Mouse (Mus musculus) central nervous system, embryonic 18 days (tissue): ENCODE measurements around the gene Izumo4. TPM values are rescaled to one million over a fixed set of nuclear protein-coding genes. Genes with fewer than 3 reads are reported as not detected.

ENCODE experiments used
- polyA plus RNA-seq: library from polyadenylated mRNA; depleted of rRNA; stranded (reverse); fragments of >200 nt; gene quantifications from 2 replicates; pipeline ENCODE4 v1.2.3, GENCODE M21; 2012; rRNA removed

Gene Izumo4
- polyA plus RNA-seq = 82.4 and 83.5 TPM in 2 replicates

DNA sequence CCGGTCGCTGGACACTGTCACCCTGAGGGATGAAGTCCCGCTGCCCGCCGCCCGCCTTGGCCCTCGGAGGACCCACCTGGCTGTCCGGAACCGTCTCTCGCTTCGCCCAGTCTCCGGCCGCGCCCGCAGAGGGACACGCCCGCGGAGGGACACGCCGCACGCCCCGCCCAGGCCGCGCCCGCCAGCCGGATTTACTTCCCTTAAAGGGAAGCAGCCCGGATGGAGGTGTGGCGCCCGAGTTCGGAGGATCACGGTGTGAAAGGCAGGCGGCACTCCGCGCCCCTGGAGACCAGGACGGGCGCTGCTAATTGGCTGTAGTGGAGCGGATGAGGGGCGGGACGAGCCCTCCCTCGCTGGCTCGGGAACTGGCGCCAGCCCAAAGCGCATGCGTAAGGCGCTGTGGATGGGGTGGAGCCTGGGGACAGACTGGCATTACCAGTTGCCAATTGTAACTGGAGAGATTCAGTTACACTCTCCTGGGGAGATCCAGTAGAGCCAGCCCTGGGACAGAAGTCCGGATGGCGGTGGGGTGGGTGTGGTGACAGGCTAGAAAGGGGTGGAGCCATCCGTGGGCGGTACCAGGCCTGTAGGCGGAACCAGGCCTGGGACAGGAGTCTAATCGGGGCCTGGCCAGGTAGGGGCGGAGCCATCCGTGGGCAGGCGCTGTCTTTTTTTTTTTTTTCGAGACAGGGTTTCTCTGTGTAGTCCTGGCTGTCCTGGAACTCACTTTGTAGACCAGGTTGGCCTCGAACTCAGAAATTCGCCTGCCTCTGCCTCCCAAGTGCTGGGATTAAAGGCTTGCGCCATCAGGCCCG is at the start of gene Izumo4, which contains the start of gene Mob3a:
Gene Izumo4 (plus strand): TSS at position 464 of the 815 bp plus-strand sequence.
Gene Mob3a (minus strand): TSS at position 257 of the 815 bp plus-strand sequence.

DNA sequence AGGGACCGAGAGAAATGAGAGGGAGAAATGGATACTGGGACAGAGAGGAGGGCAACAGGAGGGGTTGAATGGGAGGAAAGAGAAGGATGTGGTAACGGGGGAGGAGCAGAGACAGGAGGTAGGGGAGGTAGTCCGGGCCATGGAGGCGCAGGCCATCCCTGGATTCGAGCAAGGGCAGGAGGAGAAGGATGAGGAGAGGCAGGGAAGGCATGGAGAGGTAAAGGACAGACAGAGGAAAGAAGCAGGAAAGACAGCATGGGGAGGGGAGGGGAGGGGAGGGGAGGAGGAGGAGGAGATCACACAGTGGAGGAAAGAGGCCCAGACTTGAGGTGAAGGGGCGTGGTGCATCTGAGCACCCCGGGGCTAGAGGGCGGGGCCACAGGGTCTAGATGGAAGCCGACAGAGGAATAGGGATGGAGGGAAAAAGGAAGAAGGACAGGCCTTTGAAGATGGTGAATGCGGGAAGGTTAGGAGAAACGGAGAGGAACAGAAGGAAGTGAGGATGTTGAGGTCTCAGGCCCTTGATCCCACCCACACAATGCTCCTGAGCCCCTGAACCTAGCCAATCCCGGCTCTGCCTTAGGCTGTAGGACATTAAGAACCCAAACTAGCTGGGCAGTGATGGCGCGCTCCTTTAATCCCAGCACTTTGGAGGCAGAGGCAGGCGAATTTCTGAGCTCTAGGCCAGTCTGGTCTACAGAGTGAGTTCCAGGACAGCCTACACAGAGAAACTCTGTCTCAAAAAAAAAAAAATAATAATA is 44.9 kb upstream of the Izumo4 start, which contains the start of gene Btbd2:
Gene Btbd2 (minus strand): TSS at position 209 of the 761 bp plus-strand sequence.

DNA sequence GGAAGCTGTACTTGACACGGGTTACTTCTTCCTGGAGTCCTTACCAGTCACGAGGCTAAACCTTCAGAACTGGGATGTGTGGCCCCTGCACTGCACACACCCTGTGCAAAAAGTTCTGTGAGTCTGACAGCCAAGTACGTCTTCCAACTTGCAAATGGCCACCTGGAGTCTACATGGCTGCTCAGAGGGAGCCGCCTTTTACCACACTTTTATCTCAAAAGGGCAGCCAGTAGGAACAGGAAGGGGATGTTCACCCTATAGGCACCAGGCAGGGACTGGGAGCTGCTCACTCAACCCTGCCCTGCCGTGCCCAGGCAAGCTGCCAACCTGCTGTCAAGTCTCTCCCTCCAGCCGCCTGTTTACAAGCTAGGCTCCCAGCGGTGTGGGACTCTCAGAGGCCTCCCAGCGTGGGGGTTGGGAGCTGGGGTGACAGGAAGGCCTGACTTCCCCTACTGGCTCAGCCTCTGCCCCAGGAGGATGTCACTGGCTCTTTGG is 24.0 kb upstream of the Izumo4 start, which contains the start of gene Mknk2:
Gene Mknk2 (minus strand): TSS at position 171 of the 495 bp plus-strand sequence.

DNA sequence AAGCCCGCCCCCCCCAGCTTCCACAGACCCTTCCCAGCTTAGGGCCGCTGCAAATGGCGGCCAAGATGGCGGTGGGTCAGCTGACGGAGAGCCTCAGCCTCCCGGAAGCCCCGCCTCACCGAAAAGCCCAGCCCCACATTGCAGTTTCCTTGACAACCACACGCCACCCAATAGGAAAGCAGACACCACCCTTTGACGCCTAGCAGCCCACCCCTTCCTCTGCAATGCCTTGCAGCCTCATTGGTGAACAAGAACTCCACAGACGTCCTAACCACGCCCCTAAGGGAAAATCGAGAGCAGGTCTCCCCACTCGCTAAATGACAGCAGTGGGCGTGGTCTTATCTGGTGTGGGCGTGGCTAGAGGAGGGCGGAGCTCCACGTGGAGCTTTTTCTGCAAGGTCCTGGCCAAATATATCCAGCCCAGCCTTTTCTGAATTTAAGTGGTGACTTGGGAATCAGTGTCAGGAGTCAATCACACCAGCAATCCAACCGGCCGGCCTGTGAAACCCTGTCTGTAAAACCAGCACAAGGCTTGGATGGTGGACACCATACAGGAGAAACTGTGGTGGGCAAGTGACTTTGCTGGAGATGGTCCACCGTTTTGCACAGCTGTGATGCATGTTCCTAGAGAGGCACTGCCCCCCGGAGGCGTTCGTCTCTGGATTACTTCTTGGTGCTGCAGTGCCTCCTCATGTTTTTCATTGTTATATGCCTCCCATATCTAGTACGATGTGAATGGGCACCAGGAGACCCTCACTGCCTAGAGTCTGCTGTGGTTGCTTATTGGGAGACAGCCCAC is 40.4 kb downstream of the Izumo4 start, which contains the start of gene Ap3d1:
Gene Ap3d1 (minus strand): TSS at position 85 of the 799 bp plus-strand sequence.

DNA sequence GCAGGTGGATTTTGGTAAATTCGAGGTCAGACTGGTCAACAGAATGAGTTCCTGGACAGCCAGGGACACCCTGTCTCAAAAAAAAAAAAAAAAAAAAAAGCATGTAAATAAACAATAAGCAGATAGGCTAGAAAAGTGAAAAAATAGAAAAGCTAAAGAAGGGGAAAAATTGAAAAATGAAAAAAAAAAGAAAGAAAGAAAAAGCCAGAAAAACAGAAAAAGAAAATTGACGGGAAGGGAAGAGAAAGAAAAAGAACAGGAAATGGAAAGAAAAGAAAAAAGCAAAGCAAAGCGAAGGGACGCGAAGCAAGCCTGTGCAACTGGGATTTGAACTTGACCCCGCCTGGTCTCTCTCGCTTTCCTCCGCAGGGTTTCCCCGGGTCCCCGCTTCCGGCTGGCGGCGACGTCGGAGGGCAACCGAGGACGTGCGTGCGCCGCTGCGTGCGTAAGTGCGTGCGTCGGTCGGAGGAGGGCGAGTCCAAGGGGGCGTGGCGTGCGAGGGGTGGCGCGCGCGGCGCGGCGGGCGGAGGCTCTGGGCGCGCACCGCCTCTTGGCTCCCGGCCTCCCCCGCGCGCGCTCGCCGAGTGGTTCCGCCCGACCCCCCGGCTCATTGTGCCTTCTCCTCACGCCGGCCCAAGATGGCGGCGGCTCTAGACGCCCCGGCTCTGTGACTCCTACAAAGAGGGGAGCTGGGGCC is 52.8 kb downstream of the Izumo4 start, which contains the start of gene Dot1l:
Gene Dot1l (plus strand): TSS at position 613 of the 697 bp plus-strand sequence.

Other genes with a start within 250 kb of the Izumo4 start
- 1.8 and 1.9 TPM in 2 replicates for gene Onecut3, start 207.3 kb upstream of the Izumo4 start, polyA plus RNA-seq
- gene Atp8b3, start 163.1 kb upstream of the Izumo4 start, polyA plus RNA-seq = 0.56 TPM in 2 replicates
- gene Rexo1, start 140.6 kb upstream of the Izumo4 start, polyA plus RNA-seq = 35.8 and 43.3 TPM in 2 replicates
- 16.9 and 17.9 TPM in 2 replicates for gene Klf16, start 124.9 kb upstream of the Izumo4 start, polyA plus RNA-seq
- 158 and 169 TPM in 2 replicates for gene Abhd17a, start 111.8 kb upstream of the Izumo4 start, polyA plus RNA-seq
- 48.0 and 52.2 TPM in 2 replicates for gene Scamp4, start 99.3 kb upstream of the Izumo4 start, polyA plus RNA-seq
- gene Adat3, start 99.3 kb upstream of the Izumo4 start, polyA plus RNA-seq = 7.8 and 8.9 TPM in 2 replicates
- gene Gm49322, start 96.2 kb upstream of the Izumo4 start, polyA plus RNA-seq = 3.7 and 4.2 TPM in 2 replicates
- 179 and 190 TPM in 2 replicates for gene Csnk1g2, start 79.3 kb upstream of the Izumo4 start, polyA plus RNA-seq
- gene Btbd2, start 45.1 kb upstream of the Izumo4 start, polyA plus RNA-seq = 67.4 and 77.7 TPM in 2 replicates
- gene Mknk2, start 24.1 kb upstream of the Izumo4 start, polyA plus RNA-seq = 72.1 and 74.4 TPM in 2 replicates
- gene Mob3a, start 207 bp upstream of the Izumo4 start, polyA plus RNA-seq = 33.3 and 34.2 TPM in 2 replicates
- gene Ap3d1, start 40.1 kb downstream of the Izumo4 start, polyA plus RNA-seq = 155 and 167 TPM in 2 replicates
- gene Dot1l, start 53.0 kb downstream of the Izumo4 start, polyA plus RNA-seq = 28.5 and 36.1 TPM in 2 replicates
- 60.0 and 71.0 TPM in 2 replicates for gene Sf3a2, start 96.0 kb downstream of the Izumo4 start, polyA plus RNA-seq
- gene Plekhj1, start 96.4 kb downstream of the Izumo4 start, polyA plus RNA-seq = 107 TPM in 2 replicates
- 1.5 and 1.9 TPM in 2 replicates for gene Amh, start 103.1 kb downstream of the Izumo4 start, polyA plus RNA-seq
- 0.63 and 2.8 TPM in 2 replicates for gene Jsrp1, start 111.3 kb downstream of the Izumo4 start, polyA plus RNA-seq
- 634 and 715 TPM in 2 replicates for gene Oaz1, start 124.5 kb downstream of the Izumo4 start, polyA plus RNA-seq
- 14.4 and 14.9 TPM in 2 replicates for gene Lingo3, start 141.9 kb downstream of the Izumo4 start, polyA plus RNA-seq
- gene Lsm7, start 153.0 kb downstream of the Izumo4 start, polyA plus RNA-seq = 352 and 380 TPM in 2 replicates
- gene Sppl2b, start 153.1 kb downstream of the Izumo4 start, polyA plus RNA-seq = 111 and 118 TPM in 2 replicates
- 0.26 and 0.32 TPM in 2 replicates for gene Tmprss9, start 169.7 kb downstream of the Izumo4 start, polyA plus RNA-seq
- 206 and 221 TPM in 2 replicates for gene Timm13, start 198.8 kb downstream of the Izumo4 start, polyA plus RNA-seq
- 54.5 and 57.9 TPM in 2 replicates for gene Lmnb2, start 216.1 kb downstream of the Izumo4 start, polyA plus RNA-seq
- gene Gadd45b, start 227.9 kb downstream of the Izumo4 start, polyA plus RNA-seq = 8.2 and 10.9 TPM in 2 replicates